Mouse (Mus musculus): Measurements from ENCODE around the gene Tnks2. TPM values are rescaled to one million over a fixed set of nuclear protein-coding genes. Genes with fewer than 3 reads are reported as not detected.
A peak's percentile ranks its signal among the peaks of the same experiment; 100 is the strongest.

The Tnks2 gene
- polyA plus RNA-seq (2011; ENCODE audit: insufficient read depth, insufficient read length, low replicate concordance, missing spikeins): 9.2 and 20.4 TPM in 2 replicates

- peak; percentile 91; the same call in 1 of the 2 replicates for TF ChIP-seq POLR2A (IDR thresholded peaks at IDR 0.05; ENCODE audit: borderline replicate concordance, control insufficient read depth, low read depth, low read length)
- TF ChIP-seq CTCF (IDR thresholded peaks at IDR 0.05; ENCODE audit: control insufficient read depth, insufficient read depth, low read length): no peak
- WGBS: under 1% methylated on average over 73 of the region's 73 CpGs
- no peaks in the 10 kb centered on the region; the same call in 1 of the 2 replicates for H3K4me1 ChIP-seq (ENCODE audit: control insufficient read depth, insufficient read depth, low read length)
- H3K4me3 ChIP-seq (replicated peaks; ENCODE audit: control insufficient read depth, low read depth, low read length): peak within 1 kb of the TSS; percentile 81
- H3K27ac ChIP-seq (ENCODE audit: control insufficient read depth, insufficient read depth, low read depth, low read length, poor library complexity): peak within 1 kb of the TSS; percentile 99
These were observed at the start of gene Tnks2 for GRCm38 (mm10) chr19:36833788-36834531. Gene Tnks2, plus strand, starts transcription at chr19:36834232.

GRCm38 (mm10) chr19:36789873-36790733 is 43.9 kb upstream of the Tnks2 start:
- WGBS: 83% methylated on average over 17 of the region's 17 CpGs
- H3K4me3 ChIP-seq (replicated peaks; ENCODE audit: control insufficient read depth, low read depth, low read length): no peak overlapping the region
- TF ChIP-seq CTCF (IDR thresholded peaks at IDR 0.05; ENCODE audit: control insufficient read depth, insufficient read depth, low read length) (no peak), POLR2A (IDR thresholded peaks at IDR 0.05; ENCODE audit: borderline replicate concordance, control insufficient read depth, low read depth, low read length) (no peak)
- H3K27ac ChIP-seq (ENCODE audit: control insufficient read depth, insufficient read depth, low read depth, low read length, poor library complexity): no peak overlapping the region
- no peaks in the 10 kb centered on the region for H3K4me1 ChIP-seq (ENCODE audit: control insufficient read depth, insufficient read depth, low read length)

DNA sequence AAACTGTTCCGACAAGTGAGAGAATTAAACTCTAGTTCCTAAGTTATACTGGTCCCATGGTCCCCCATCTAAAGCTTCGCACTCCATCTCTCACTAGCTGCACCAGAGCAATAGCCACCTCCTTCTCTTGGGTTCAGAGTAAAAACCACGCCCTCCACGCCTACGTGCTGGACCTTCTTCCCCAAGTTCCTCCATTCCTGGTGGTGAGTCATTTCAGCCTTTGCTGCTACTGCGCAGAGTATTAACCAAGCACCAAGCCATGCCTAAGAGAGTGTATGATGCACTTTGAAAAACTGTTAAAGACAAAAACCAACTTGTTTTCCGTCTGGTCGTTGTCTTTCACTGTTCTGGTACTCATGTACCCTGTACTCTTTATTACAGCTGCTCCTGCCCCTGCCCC is 41.4 kb upstream of the Tnks2 start:
- no peaks in the 10 kb centered on the region for H3K4me1 ChIP-seq (ENCODE audit: control insufficient read depth, insufficient read depth, low read length)
- TF ChIP-seq CTCF (IDR thresholded peaks at IDR 0.05; ENCODE audit: control insufficient read depth, insufficient read depth, low read length): no peak
- no peak for TF ChIP-seq POLR2A (IDR thresholded peaks at IDR 0.05; ENCODE audit: borderline replicate concordance, control insufficient read depth, low read depth, low read length)
- 59% methylated on average over 8 of the region's 8 CpGs for WGBS
- no peak overlapping the region for H3K27ac ChIP-seq (ENCODE audit: control insufficient read depth, insufficient read depth, low read depth, low read length, poor library complexity)
- H3K4me3 ChIP-seq (replicated peaks; ENCODE audit: control insufficient read depth, low read depth, low read length): no peak overlapping the region

DNA sequence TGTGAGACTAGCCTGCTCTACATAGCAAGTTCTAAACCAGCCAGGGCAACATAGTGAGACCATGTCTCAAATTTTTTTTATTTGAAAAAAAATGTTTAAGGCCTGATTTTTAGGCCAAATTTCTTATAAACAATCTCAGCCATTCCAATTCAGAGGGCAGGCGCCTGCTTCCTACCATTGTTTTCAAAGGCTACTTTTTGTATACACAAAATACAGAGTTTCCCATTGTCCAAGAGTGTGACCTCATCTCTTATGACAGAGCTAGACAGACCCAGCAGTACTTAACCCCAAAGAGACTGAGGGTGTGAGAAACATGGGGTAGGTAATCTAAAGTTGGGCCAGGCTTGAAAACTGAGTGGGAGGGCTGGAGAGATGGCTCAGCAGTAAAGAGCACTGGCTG is 40.6 kb upstream of the Tnks2 start:
- Histone ChIP-seq H3K27ac (ENCODE audit: control insufficient read depth, insufficient read depth, low read depth, low read length, poor library complexity) (no peak overlapping the region), H3K4me1 (ENCODE audit: control insufficient read depth, insufficient read depth, low read length) (no peaks in the 10 kb centered on the region), H3K4me3 (replicated peaks; ENCODE audit: control insufficient read depth, low read depth, low read length) (no peak overlapping the region)
- WGBS: 77% methylated on average over 1 of the region's 1 CpGs
- no peak for TF ChIP-seq CTCF (IDR thresholded peaks at IDR 0.05; ENCODE audit: control insufficient read depth, insufficient read depth, low read length)

DNA sequence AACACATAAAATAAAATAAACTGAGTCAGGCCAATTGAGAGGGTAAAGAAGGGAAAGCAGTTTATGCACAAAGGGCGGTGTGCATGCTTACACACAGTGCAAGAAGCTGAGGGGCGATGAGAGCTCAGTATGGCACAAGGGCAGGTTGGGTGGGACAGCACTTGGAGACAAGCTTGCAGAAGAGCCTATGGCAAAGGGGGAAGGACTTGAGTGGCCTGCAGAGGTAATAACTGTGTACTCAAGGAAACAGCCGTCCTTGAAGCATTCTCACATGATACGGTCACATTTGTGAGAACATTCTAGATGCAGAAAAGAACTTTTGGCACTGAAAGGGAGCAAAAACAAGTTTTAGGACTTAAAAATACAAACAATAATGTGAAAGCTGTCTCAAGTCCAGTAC is 40.0 kb upstream of the Tnks2 start:
- no peak for TF ChIP-seq POLR2A (IDR thresholded peaks at IDR 0.05; ENCODE audit: borderline replicate concordance, control insufficient read depth, low read depth, low read length)
- no peak for TF ChIP-seq CTCF (IDR thresholded peaks at IDR 0.05; ENCODE audit: control insufficient read depth, insufficient read depth, low read length)
- Histone ChIP-seq H3K27ac (ENCODE audit: control insufficient read depth, insufficient read depth, low read depth, low read length, poor library complexity) (no peak overlapping the region), H3K4me1 (ENCODE audit: control insufficient read depth, insufficient read depth, low read length) (no peaks in the 10 kb centered on the region), H3K4me3 (replicated peaks; ENCODE audit: control insufficient read depth, low read depth, low read length) (no peak overlapping the region)
- 78% methylated on average over 4 of the region's 4 CpGs for WGBS

GRCm38 (mm10) chr19:36795277-36795676 is 38.8 kb upstream of the Tnks2 start:
- 79% methylated on average over 3 of the region's 3 CpGs for WGBS
- no peak overlapping the region for H3K27ac ChIP-seq (ENCODE audit: control insufficient read depth, insufficient read depth, low read depth, low read length, poor library complexity)
- no peak for TF ChIP-seq POLR2A (IDR thresholded peaks at IDR 0.05; ENCODE audit: borderline replicate concordance, control insufficient read depth, low read depth, low read length)
- TF ChIP-seq CTCF (IDR thresholded peaks at IDR 0.05; ENCODE audit: control insufficient read depth, insufficient read depth, low read length): no peak
- no peak overlapping the region for H3K4me3 ChIP-seq (replicated peaks; ENCODE audit: control insufficient read depth, low read depth, low read length)
- no peaks in the 10 kb centered on the region for H3K4me1 ChIP-seq (ENCODE audit: control insufficient read depth, insufficient read depth, low read length)

GRCm38 (mm10) chr19:36796931-36797330 is 37.1 kb upstream of the Tnks2 start:
- no peak overlapping the region for H3K27ac ChIP-seq (ENCODE audit: control insufficient read depth, insufficient read depth, low read depth, low read length, poor library complexity)
- 81% methylated on average over 9 of the region's 9 CpGs for WGBS
- TF ChIP-seq CTCF (IDR thresholded peaks at IDR 0.05; ENCODE audit: control insufficient read depth, insufficient read depth, low read length) (no peak), POLR2A (IDR thresholded peaks at IDR 0.05; ENCODE audit: borderline replicate concordance, control insufficient read depth, low read depth, low read length) (no peak)
- no peak overlapping the region for H3K4me3 ChIP-seq (replicated peaks; ENCODE audit: control insufficient read depth, low read depth, low read length)
- no peaks in the 10 kb centered on the region for H3K4me1 ChIP-seq (ENCODE audit: control insufficient read depth, insufficient read depth, low read length)

- 73% methylated on average over 7 of the region's 7 CpGs for WGBS
- TF ChIP-seq POLR2A (IDR thresholded peaks at IDR 0.05; ENCODE audit: borderline replicate concordance, control insufficient read depth, low read depth, low read length) (no peak), CTCF (IDR thresholded peaks at IDR 0.05; ENCODE audit: control insufficient read depth, insufficient read depth, low read length) (no peak)
- Histone ChIP-seq H3K4me1 (ENCODE audit: control insufficient read depth, insufficient read depth, low read length) (no peaks in the 10 kb centered on the region), H3K27ac (ENCODE audit: control insufficient read depth, insufficient read depth, low read depth, low read length, poor library complexity) (no peak overlapping the region), H3K4me3 (replicated peaks; ENCODE audit: control insufficient read depth, low read depth, low read length) (no peak overlapping the region)
These were observed 33.7 kb upstream of the Tnks2 start for GRCm38 (mm10) chr19:36800288-36800687.

Data from bone marrow, adult 2 months (tissue).